Mouse (Mus musculus) liver, embryonic 12.5 days (tissue): ENCODE measurements around the gene Nup107. TPM values are rescaled to one million over a fixed set of nuclear protein-coding genes. Genes with fewer than 3 reads are reported as not detected.

Experiments used
- ATAC-seq: fragments of 200-750 bp; cut with Nextera tagmentation; 2 replicates; pipeline ENCODE4 v1.8.0; 2017; ENCODE audit warnings: moderate number of reproducible peaks, mild to moderate bottlenecking, moderate library complexity
- H3K27ac ChIP-seq: fragments of 300-500 bp; sonication (generic); 2 replicates; pipeline ENCODE4 v1.5.1; 2016; ENCODE audit warnings: mild to moderate bottlenecking
- H3K27me3 ChIP-seq: fragments of 300-500 bp; sonication (generic); replicated peaks from 2 replicates; pipeline ENCODE4 v1.6.1; 2016; ENCODE audit warnings: mild to moderate bottlenecking, moderate library complexity
- H3K36me3 ChIP-seq: fragments of 300-500 bp; sonication (generic); 2 replicates; pipeline ENCODE4 v1.6.1; 2016; ENCODE audit warnings: mild to moderate bottlenecking, moderate library complexity
- H3K4me1 ChIP-seq: fragments of 300-500 bp; sonication (generic); 2 replicates; pipeline ENCODE4 v1.6.1; 2016
- H3K4me2 ChIP-seq: fragments of 300-500 bp; sonication (generic); 2 replicates; pipeline ENCODE4 v1.6.1; 2016; ENCODE audit warnings: mild to moderate bottlenecking, moderate library complexity
- H3K4me3 ChIP-seq: fragments of 300-500 bp; sonication (generic); 2 replicates; pipeline ENCODE4 v1.5.1; 2016; ENCODE audit warnings: mild to moderate bottlenecking, moderate library complexity
- H3K9ac ChIP-seq: fragments of 300-500 bp; sonication (generic); 2 replicates; pipeline ENCODE4 v1.6.1; 2016; ENCODE audit warnings: mild to moderate bottlenecking, moderate library complexity
- H3K9me3 ChIP-seq: fragments of 300-500 bp; sonication (generic); replicated peaks from 2 replicates; pipeline ENCODE4 v1.6.1; 2016; ENCODE audit warnings: mild to moderate bottlenecking, moderate library complexity
- WGBS: fragments of 180-500 bp; shearing (Covaris S2); methylation state at CpG from one replicate; pipeline ENCODE4 v1.1.7; 2016; ENCODE audit not compliant: insufficient replicate concordance; 5-methylcytosine and 5-hydroxymethylcytosine counted together
- polyA plus RNA-seq: library from polyadenylated mRNA; unstranded; fragments of >200 nt; fragmentation: Nextera tagmentation; extraction: Ambion mirVana; gene quantifications from 2 replicates; pipeline ENCODE4 v1.2.1, GENCODE M21; 2016

The Nup107 gene
- polyA plus RNA-seq = 80.3 and 81.3 TPM in 2 replicates

DNA sequence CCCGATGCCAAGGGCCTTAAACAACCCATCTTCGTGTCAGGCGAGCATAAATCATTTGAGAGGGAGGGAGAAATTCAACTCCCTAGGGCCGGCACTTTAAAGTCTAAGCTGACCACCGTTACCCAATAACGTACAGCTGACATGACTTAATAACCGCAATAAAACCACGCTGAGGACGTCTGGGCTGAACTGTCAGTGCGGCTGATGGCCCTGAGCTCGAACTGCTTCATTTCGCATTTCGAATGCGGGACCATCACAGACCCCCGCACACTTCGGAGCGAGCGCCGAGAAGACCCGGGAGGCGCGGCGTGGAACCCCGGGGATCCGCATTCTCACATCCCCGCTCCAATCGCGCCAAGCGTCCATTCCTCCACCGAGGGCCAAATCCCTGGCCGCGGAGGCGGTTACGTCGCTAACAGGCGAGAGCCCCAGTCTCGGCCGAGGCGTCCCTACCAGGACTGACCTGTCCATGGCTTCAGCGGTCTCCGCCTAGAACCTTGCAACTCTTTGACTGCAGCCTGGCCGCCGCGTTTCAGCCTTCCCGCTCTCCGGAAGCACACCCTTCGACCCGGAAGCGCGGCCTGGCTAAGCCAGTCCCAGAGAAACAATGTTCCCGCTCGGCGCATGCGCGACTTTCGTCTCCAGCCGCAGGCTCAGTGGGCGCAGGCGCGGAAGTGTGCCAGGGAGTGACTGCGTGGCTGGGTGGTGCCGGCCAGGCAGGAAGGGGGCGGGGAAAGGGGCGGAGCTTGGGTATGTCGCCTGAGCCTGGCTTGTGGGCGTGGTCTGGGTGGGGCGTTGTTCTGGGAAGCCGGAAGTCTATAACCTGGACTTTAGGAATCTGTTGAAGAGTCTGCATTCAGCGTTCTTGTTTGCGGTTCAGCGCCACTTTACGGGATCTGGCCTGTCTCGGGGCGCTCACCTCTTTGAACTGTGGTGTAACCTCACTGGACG, at the start of gene Nup107:
Nup107 (minus strand) TSS at position 565 of the 951 bp plus-strand sequence.
- peaks cover 28% of the 10 kb centered on the region for H3K36me3 ChIP-seq
- under 1% methylated on average over 71 of the region's 75 CpGs for WGBS
- H3K4me1 ChIP-seq = peaks cover 30% of the 10 kb centered on the region
- ATAC-seq = peak; percentile 99
- peak within 1 kb of the TSS; percentile 89 for H3K9ac ChIP-seq
- H3K27ac ChIP-seq = peak within 1 kb of the TSS; percentile 84
- peak within 1 kb of the TSS; percentile 83 for H3K4me2 ChIP-seq
- peaks cover 3% of the 10 kb centered on the region; the same call in 1 of the 2 replicates for H3K9me3 ChIP-seq
- peak within 1 kb of the TSS; percentile 95 for H3K4me3 ChIP-seq
- H3K27me3 ChIP-seq = no peaks in the 10 kb centered on the region

DNA sequence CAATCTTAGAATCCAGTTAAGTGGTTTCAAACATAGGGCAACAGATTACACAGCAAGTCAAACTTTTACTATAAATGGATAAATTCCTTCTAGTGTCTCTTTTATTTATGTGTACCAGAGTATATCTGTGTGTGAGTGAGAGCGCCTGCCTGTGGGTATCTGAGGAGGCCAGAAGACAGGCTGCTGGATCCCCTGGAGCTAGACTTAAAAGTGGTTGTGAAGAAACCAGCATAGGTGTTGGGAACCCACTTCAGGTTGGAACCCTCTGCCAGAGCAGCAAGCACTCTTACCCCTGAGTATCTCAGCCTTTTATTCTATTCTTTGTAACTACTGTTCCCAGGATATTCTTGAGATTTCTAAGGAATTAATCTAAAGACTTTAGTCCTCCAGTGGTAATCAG, 49.3 kb upstream of the Nup107 start:
- Histone ChIP-seq H3K9me3 (no peaks in the 10 kb centered on the region), H3K4me3 (0 out of 2 replicates have a peak overlapping the region, but pooled peaks have one; percentile 2), H3K27me3 (no peaks in the 10 kb centered on the region), H3K36me3 (no peaks in the 10 kb centered on the region), H3K9ac (no peak overlapping the region), H3K4me2 (no peak overlapping the region), H3K27ac (no peak overlapping the region), H3K4me1 (peaks cover 76% of the 10 kb centered on the region)
- 40% methylated on average over 1 of the region's 1 CpGs for WGBS
- no peak for ATAC-seq

DNA sequence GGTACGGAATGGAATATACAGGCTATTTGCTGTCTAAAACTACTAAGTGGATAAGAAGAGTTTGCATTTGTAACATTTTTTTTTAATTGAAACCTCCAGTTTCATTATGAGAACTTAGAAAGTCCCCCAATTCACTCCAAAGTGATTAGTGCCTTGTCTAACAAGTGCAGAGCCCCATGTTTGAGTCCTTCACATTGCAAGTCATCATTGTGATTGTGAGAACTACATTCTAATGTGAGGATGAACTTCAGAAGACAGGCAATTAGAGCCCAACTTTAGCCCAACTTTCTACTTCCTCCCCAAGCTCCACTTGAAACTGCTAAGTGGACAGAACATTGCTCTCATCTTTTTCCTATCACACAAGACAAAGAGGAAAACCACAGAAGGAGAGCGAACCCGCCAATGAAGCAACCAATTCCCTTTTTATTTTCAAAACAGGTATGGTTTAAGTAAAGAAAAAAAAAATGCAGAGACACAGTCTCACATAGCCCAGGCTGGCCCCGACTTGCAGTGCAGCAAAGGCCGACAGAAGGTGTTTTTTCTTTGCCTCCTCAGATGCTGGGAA, 48.0 kb upstream of the Nup107 start:
- no peak overlapping the region for H3K9ac ChIP-seq

DNA sequence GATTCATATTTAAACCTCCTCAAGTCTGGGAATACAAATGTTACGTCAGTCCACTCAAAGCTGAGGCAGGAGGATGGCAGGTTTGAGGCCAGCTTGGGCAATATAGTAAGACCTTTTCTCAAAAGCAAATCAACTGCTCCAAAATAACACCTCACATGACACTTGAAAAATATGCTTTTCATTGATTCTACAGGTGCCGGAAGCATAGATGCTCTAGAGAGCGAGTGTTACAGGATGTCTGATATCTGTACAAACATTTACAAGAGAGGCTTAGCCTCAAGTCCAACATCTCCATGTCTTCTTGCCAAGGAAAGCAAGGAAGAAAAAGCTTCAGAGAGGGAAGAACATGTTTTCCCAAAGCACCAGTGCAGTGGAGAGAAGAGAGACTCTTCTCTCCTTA, 47.2 kb upstream of the Nup107 start:
- 80% methylated on average over 3 of the region's 3 CpGs for WGBS

More for the DNA sequence above, 48.0 kb upstream of the Nup107 start:
- Histone ChIP-seq H3K27ac (0 out of 2 replicates have a peak overlapping the region, but pooled peaks have one; percentile 31), H3K36me3 (no peaks in the 10 kb centered on the region), H3K4me2 (no peak overlapping the region; the same call in 1 of the 2 replicates), H3K9me3 (no peaks in the 10 kb centered on the region), H3K4me1 (peaks cover 80% of the 10 kb centered on the region), H3K27me3 (no peaks in the 10 kb centered on the region), H3K4me3 (no peak overlapping the region)
- ATAC-seq = no peak
- WGBS = 39% methylated on average over 5 of the region's 5 CpGs

DNA sequence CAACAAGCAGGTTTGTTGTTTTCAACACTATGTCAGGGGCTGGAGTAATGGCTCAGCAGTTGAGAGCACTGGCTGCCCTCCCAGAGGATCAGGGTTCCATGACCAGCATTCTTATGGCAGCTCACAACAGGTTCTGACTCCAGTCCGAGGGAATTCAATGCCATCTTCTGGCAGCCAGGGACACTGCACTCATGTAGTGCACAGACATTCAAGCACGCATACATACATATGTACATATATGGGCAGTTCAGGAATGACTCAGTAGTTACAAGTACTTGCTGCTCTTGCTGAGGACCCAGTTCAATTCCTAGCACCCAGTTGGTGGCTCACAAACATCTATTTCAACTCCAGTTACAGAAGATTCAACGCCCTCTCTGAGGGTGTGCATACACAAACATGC, 46.4 kb upstream of the Nup107 start:
- Histone ChIP-seq H3K9me3 (no peaks in the 10 kb centered on the region), H3K4me1 (peaks cover 77% of the 10 kb centered on the region), H3K27me3 (no peaks in the 10 kb centered on the region), H3K9ac (no peak overlapping the region), H3K27ac (no peak overlapping the region), H3K36me3 (no peaks in the 10 kb centered on the region), H3K4me2 (no peak overlapping the region), H3K4me3 (no peak overlapping the region)
- peak; percentile 55; the same call in 1 of the 2 replicates for ATAC-seq
- 73% methylated on average over 3 of the region's 3 CpGs for WGBS

More for the DNA sequence above, 47.2 kb upstream of the Nup107 start:
- H3K9me3 ChIP-seq = no peaks in the 10 kb centered on the region
- H3K9ac ChIP-seq = no peak overlapping the region
- H3K4me3 ChIP-seq = no peak overlapping the region
- H3K4me2 ChIP-seq = no peak overlapping the region
- H3K36me3 ChIP-seq = no peaks in the 10 kb centered on the region
- H3K27ac ChIP-seq = peak overlapping the region; percentile 36; the same call in 1 of the 2 replicates
- ATAC-seq = no peak
- H3K27me3 ChIP-seq = no peaks in the 10 kb centered on the region
- peaks cover 84% of the 10 kb centered on the region for H3K4me1 ChIP-seq

DNA sequence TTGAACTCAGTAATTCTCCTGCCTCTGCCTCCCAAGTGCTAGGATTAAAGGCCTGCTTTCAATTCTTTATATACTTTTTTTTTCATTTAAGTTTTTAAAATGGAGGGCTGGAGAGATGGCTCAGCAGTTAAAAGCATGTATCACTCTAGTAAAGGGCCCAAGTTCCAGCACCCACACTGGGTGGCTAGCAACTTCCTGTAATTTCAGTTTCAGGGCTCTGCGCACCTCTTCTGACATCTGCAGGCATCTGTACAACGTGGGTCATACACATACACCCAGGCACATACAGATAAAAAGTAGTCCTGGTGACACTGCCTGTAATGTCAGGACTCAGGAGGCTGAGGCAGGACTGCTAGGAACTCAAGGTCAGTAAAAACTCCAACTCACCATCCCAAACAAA, 43.8 kb upstream of the Nup107 start:
- Histone ChIP-seq H3K4me3 (no peak overlapping the region), H3K27me3 (no peaks in the 10 kb centered on the region), H3K36me3 (no peaks in the 10 kb centered on the region), H3K9ac (peak overlapping the region; percentile 2; the same call in 1 of the 2 replicates), H3K27ac (no peak overlapping the region), H3K9me3 (no peaks in the 10 kb centered on the region), H3K4me2 (peak overlapping the region; percentile 14; the same call in 1 of the 2 replicates), H3K4me1 (peaks cover 75% of the 10 kb centered on the region)
- 29% methylated on average over 2 of the region's 2 CpGs for WGBS
- ATAC-seq = peak; percentile 37; the same call in 1 of the 2 replicates

DNA sequence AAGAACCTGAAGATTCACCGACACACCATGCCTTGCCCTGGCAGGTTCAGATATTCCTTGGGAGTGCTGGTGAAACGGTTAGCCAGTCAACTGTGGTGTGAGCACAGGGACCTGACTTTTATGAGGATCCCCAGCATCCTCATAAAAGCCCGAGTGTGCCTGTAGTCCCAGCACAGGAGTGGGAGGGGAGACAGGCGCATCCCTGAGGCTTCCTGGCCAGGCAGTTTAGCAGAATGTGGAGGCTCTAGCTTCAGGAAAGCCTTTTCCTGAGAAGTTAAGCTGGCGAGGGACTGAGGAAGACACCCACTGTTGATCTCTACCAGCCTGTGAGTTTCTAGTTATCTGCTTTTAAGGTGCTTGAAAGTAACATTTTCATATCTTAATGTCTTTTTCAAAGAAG, 42.9 kb upstream of the Nup107 start:
- no peaks in the 10 kb centered on the region for H3K27me3 ChIP-seq
- H3K4me2 ChIP-seq = no peak overlapping the region
- H3K9ac ChIP-seq = no peak overlapping the region
- H3K4me3 ChIP-seq = no peak overlapping the region
- H3K27ac ChIP-seq = no peak overlapping the region
- no peaks in the 10 kb centered on the region for H3K36me3 ChIP-seq
- H3K9me3 ChIP-seq = no peaks in the 10 kb centered on the region
- no peak for ATAC-seq
- H3K4me1 ChIP-seq = peaks cover 77% of the 10 kb centered on the region
- WGBS = 70% methylated on average over 5 of the region's 5 CpGs

DNA sequence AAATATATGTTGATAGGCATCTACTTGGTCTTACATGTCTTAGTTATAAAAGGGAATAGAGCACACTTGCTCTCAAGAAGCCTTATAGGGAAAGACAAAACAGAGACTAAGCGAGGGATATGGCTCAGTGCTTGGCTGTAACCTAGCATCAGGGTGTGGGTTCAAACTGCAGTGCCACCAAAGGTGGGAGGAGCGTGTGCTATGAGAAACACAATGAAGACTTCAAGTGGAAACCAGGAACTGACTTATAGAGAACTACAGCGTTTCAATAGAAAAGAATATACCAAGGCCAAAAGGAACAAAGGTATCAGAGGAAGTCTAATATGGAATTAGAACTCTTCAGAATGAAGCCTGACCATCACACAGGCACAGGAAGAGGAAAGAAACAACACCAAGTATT, 38.3 kb upstream of the Nup107 start:
- H3K4me1 ChIP-seq = peaks cover 67% of the 10 kb centered on the region

DNA sequence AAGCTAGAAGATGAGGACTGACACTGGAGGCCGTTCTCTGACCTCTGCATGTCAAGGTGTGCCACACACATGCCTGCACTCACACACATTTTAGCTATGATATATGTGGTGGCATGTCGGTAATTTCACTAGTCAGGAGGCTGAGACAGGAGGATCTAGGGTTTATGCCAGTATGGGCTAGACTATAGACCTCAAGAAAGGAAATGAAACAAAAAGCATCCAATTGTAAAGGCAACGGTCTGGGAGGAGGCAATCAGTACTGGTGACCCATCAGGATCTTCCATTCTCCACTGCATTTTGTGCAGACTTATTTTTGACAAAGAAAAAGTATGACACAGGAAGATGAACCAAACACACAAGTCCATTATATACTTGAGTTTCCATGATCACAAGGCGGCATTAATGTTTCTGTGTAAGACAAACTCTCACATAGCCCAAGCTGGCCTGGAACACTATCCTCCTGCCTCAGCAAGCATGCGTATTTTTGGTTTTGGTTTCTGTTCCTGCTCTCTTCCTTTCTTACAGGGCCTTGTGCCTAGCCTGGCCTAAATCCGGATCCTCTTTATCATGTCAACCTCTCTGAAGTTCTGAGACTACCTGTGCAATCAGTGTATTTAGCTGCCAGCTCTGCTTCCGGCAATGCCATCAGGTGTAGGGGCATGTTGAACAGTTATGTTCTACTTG, 37.1 kb upstream of the Nup107 start:
- H3K9ac ChIP-seq = no peak overlapping the region
- no peak for ATAC-seq
- H3K27me3 ChIP-seq = no peaks in the 10 kb centered on the region
- H3K4me3 ChIP-seq = no peak overlapping the region
- no peak overlapping the region for H3K4me2 ChIP-seq
- 78% methylated on average over 7 of the region's 7 CpGs for WGBS
- no peaks in the 10 kb centered on the region for H3K9me3 ChIP-seq
- H3K4me1 ChIP-seq = peaks cover 70% of the 10 kb centered on the region
- no peaks in the 10 kb centered on the region for H3K36me3 ChIP-seq
- H3K27ac ChIP-seq = no peak overlapping the region

More for the DNA sequence above, 38.3 kb upstream of the Nup107 start:
- H3K36me3 ChIP-seq = no peaks in the 10 kb centered on the region
- no peak overlapping the region for H3K27ac ChIP-seq
- 59% methylated on average over 3 of the region's 3 CpGs for WGBS
- no peak overlapping the region for H3K4me2 ChIP-seq
- no peak overlapping the region for H3K4me3 ChIP-seq
- ATAC-seq = no peak
- no peaks in the 10 kb centered on the region for H3K9me3 ChIP-seq
- H3K9ac ChIP-seq = no peak overlapping the region
- no peaks in the 10 kb centered on the region for H3K27me3 ChIP-seq

DNA sequence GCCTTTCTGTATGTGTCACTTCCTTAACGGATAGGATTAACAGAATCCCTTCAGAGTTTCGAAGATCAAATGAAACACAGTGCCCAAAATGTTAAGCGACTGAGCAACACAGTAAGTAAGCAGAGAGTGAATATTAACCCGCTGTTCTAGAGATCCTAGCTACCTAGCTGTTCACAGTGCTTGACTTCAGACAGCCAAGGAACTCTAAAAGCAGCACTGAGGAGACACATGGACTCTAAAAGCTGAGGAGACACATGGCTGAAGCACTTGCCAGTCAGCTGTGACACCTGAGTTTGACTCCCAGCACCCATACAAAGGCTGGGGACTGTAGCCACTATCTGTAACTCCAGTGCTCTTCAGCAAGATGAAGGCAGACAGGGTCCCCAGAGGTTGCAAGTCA, 36.5 kb upstream of the Nup107 start:
- Histone ChIP-seq H3K36me3 (peaks cover 5% of the 10 kb centered on the region; the same call in 1 of the 2 replicates), H3K4me3 (no peak overlapping the region), H3K9ac (0 out of 2 replicates have a peak overlapping the region, but pooled peaks have one; percentile 2), H3K4me2 (no peak overlapping the region), H3K27me3 (no peaks in the 10 kb centered on the region), H3K4me1 (peaks cover 75% of the 10 kb centered on the region), H3K9me3 (no peaks in the 10 kb centered on the region), H3K27ac (no peak overlapping the region)
- ATAC-seq = no peak
- WGBS = 83% methylated on average over 4 of the region's 4 CpGs

DNA sequence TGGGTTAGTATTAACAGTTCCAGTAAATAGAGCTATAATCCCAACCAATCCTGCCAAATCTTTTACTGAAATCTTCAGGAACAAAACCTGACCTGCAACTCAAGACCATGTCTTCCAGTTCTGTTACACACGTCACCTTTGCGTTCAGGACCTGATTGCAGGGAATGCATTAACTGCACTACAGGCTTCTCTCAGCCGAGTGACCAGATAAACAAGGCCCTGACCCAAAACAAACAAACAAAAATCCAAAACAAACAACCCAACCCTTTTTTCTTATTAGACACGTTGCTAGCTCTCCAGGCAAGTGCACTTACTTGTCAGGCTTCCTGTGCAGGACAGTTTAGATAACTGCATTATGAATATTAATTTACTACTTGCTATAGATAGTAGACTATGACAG, 36.0 kb upstream of the Nup107 start:
- H3K27me3 ChIP-seq = no peaks in the 10 kb centered on the region
- WGBS = 61% methylated on average over 4 of the region's 4 CpGs

More for the DNA sequence above, 36.0 kb upstream of the Nup107 start:
- H3K27ac ChIP-seq = no peak overlapping the region
- no peak for ATAC-seq
- H3K9ac ChIP-seq = no peak overlapping the region
- no peak overlapping the region for H3K4me2 ChIP-seq
- peaks cover 75% of the 10 kb centered on the region for H3K4me1 ChIP-seq
- H3K36me3 ChIP-seq = peaks cover 10% of the 10 kb centered on the region
- H3K4me3 ChIP-seq = no peak overlapping the region
- H3K9me3 ChIP-seq = no peaks in the 10 kb centered on the region
